Mouse (Mus musculus): ENCODE results near the gene Tmem38b. TPM values are rescaled to one million over a fixed set of nuclear protein-coding genes. Genes with fewer than 3 reads are reported as not detected.

Tmem38b gene
- polyA plus RNA-seq, 1 experiment from 2014 or later: 4.5 TPM

DNA sequence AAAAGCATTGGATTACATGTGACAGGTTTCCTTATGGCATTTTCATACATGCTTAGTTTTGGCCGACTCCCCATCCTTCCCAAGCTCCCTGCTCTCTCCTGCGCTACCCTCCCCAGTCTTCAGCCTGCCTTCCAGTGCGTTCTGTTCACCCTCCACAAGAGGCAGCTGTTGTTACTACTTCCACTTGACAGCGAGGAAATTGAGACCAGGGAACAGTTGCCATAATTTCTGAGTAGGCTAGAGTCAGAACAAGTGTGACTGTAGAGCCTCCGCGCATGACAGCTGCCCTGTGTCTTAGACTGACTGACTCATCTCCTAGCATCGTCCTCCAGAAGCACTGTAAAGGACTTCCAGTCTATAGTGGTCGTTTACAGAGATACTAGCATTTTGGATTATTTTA is 17.7 kb downstream of the Tmem38b start:
- 73% methylated on average over 8 of the region's 8 CpGs for WGBS
- H3K4me3 ChIP-seq (ENCODE audit: low read depth, low read length): no peak overlapping the region
- no peak for ATAC-seq (replicated peaks; ENCODE audit: low FRiP score)
- H3K36me3 ChIP-seq (ENCODE audit: control insufficient read depth, insufficient read depth, low read length): no peaks in the 10 kb centered on the region
- no peaks in the 10 kb centered on the region for H3K27me3 ChIP-seq (replicated peaks; ENCODE audit: control insufficient read depth, insufficient read depth, low read length)
- H3K4me2 ChIP-seq: no peak overlapping the region
- no peaks in the 10 kb centered on the region for H3K4me1 ChIP-seq (replicated peaks; ENCODE audit: control insufficient read depth, insufficient read depth, low read length)
- no peak overlapping the region for H3K9ac ChIP-seq (ENCODE audit: low read depth, low read length)
- no peak overlapping the region for H3K27ac ChIP-seq (ENCODE audit: low read depth, low read length)
- DNase-seq (ENCODE audit: low spot score): no peak
- no peaks in the 10 kb centered on the region for H3K9me3 ChIP-seq (ENCODE audit: control insufficient read depth, low read length)

DNA sequence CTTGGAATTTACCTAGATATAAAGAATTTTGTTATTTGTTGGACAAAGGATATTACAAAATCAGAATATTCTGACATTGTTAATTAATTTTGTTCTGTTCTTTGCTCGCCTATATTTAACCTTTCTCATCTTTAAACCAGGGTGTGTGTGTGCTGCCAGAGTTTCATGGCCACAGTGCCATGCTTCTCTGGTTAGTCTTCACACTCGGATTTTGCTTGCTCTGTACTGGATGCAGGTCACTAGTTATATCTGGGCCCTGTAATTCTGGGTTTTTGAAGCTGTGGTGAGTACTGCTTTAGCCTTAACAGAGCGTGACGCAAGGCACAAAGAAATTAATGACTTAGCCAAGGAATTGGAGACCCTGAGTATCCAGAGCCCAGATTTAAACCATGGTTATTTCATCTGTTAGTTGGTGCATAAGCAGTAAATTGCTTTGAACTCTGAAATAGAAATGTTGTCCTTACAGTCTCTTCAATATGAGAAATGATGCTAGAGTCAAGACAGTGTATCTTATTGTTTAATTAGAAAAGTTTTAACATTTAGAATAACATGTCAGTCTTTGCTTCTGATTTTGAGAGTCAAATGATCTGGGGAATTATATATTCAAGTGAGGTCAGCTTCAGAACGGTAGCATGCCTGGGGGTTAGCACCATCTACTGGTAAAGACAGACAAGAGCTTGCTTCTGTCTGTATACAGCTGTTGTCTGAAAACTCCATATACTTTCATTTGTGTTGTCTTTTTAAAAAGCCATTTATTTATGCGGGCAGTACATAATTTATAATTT is 19.2 kb downstream of the Tmem38b start:
- H3K9ac ChIP-seq (ENCODE audit: low read depth, low read length): no peak overlapping the region
- H3K4me3 ChIP-seq (ENCODE audit: low read depth, low read length): no peak overlapping the region
- no peaks in the 10 kb centered on the region for H3K4me1 ChIP-seq (replicated peaks; ENCODE audit: control insufficient read depth, insufficient read depth, low read length)
- H3K36me3 ChIP-seq (ENCODE audit: control insufficient read depth, insufficient read depth, low read length): no peaks in the 10 kb centered on the region
- DNase-seq (ENCODE audit: low spot score) (no peak), ATAC-seq (replicated peaks; ENCODE audit: low FRiP score) (no peak)
- no peaks in the 10 kb centered on the region for H3K27me3 ChIP-seq (replicated peaks; ENCODE audit: control insufficient read depth, insufficient read depth, low read length)
- H3K9me3 ChIP-seq (ENCODE audit: control insufficient read depth, low read length): no peaks in the 10 kb centered on the region
- 57% methylated on average over 6 of the region's 6 CpGs for whole genome bisulfite sequencing
- H3K4me2 ChIP-seq: no peak overlapping the region
- no peak overlapping the region for H3K27ac ChIP-seq (ENCODE audit: low read depth, low read length)

DNA sequence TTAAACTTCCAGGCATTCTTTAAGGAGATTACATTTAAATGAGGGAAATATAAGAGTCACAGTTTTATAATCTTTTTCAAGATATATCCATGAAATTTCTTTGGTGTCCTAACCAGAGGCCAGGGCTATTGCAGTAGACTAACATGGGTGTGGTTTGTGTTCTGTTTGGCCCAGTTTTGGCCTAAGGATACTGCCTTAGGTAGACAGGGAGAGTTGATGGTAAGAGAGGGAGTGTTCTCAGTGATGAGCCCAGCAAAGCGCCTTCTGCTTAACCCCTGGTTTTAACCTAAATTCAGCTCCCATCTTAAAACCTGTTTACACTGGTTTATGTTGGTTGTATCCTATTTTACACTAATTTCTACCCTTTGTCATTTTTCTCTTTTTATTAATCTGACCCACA is 19.8 kb downstream of the Tmem38b start:
- Histone ChIP-seq H3K9me3 (ENCODE audit: control insufficient read depth, low read length) (no peaks in the 10 kb centered on the region), H3K27me3 (replicated peaks; ENCODE audit: control insufficient read depth, insufficient read depth, low read length) (no peaks in the 10 kb centered on the region), H3K4me2 (no peak overlapping the region), H3K9ac (ENCODE audit: low read depth, low read length) (no peak overlapping the region), H3K4me1 (replicated peaks; ENCODE audit: control insufficient read depth, insufficient read depth, low read length) (no peaks in the 10 kb centered on the region), H3K4me3 (ENCODE audit: low read depth, low read length) (no peak overlapping the region), H3K36me3 (ENCODE audit: control insufficient read depth, insufficient read depth, low read length) (no peaks in the 10 kb centered on the region), H3K27ac (ENCODE audit: low read depth, low read length) (no peak overlapping the region)
- ATAC-seq (replicated peaks; ENCODE audit: low FRiP score) (no peak), DNase-seq (ENCODE audit: low spot score) (no peak)
- WGBS: 94% methylated on average over 1 of the region's 1 CpGs

DNA sequence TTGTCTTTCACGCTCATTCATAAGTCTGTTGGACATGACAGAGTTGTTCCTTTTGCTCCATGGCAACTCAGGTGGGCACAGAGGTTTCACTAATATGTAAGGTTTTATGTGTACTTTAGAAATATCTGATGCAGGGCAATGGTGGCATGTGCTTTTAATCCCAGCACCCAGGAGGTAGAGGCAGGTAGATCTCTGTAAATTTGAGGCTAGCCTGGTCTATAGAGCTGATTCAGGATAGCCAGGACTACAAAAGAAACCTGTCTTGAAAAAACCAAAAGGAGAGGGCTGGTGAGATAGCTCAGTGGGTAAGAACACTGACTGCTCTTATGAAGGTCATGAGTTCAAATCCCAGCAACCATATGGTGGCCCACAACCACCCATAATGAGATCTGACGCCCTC is 20.5 kb downstream of the Tmem38b start:
- Histone ChIP-seq H3K4me3 (ENCODE audit: low read depth, low read length) (no peak overlapping the region), H3K4me2 (no peak overlapping the region), H3K9ac (ENCODE audit: low read depth, low read length) (no peak overlapping the region), H3K9me3 (ENCODE audit: control insufficient read depth, low read length) (no peaks in the 10 kb centered on the region), H3K4me1 (replicated peaks; ENCODE audit: control insufficient read depth, insufficient read depth, low read length) (no peaks in the 10 kb centered on the region), H3K27ac (ENCODE audit: low read depth, low read length) (no peak overlapping the region), H3K27me3 (replicated peaks; ENCODE audit: control insufficient read depth, insufficient read depth, low read length) (no peaks in the 10 kb centered on the region), H3K36me3 (ENCODE audit: control insufficient read depth, insufficient read depth, low read length) (no peaks in the 10 kb centered on the region)
- DNase-seq (ENCODE audit: low spot score) (no peak), ATAC-seq (replicated peaks; ENCODE audit: low FRiP score) (no peak)
- WGBS: 50% methylated on average over 2 of the region's 2 CpGs

DNA sequence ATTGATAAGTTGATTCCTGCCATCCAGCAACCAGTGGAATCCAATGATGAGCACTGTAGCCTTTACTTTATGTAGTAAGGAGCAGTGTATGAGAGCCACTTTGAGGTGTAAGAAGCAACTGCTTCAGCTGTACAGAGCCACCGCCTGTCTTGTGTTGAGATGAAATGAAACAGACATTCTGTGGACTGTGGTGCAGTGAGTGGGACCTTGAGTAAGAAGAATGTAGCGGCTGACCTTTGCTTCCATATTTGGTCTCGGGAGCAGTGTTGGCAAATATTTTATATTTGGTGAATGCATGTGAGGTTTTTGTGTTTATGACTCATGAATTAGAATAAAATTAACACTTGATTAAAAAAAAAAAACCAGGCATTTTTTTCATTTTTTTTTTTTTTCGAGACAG is 21.7 kb downstream of the Tmem38b start:
- H3K4me3 ChIP-seq (ENCODE audit: low read depth, low read length): no peak overlapping the region
- no peak overlapping the region for H3K27ac ChIP-seq (ENCODE audit: low read depth, low read length)
- H3K36me3 ChIP-seq (ENCODE audit: control insufficient read depth, insufficient read depth, low read length): no peaks in the 10 kb centered on the region
- DNase-seq (ENCODE audit: low spot score): no peak
- H3K9me3 ChIP-seq (ENCODE audit: control insufficient read depth, low read length): no peaks in the 10 kb centered on the region
- 84% methylated on average over 4 of the region's 4 CpGs for WGBS
- no peak for ATAC-seq (replicated peaks; ENCODE audit: low FRiP score)
- H3K9ac ChIP-seq (ENCODE audit: low read depth, low read length): no peak overlapping the region
- no peaks in the 10 kb centered on the region for H3K4me1 ChIP-seq (replicated peaks; ENCODE audit: control insufficient read depth, insufficient read depth, low read length)
- no peaks in the 10 kb centered on the region for H3K27me3 ChIP-seq (replicated peaks; ENCODE audit: control insufficient read depth, insufficient read depth, low read length)
- no peak overlapping the region for H3K4me2 ChIP-seq

DNA sequence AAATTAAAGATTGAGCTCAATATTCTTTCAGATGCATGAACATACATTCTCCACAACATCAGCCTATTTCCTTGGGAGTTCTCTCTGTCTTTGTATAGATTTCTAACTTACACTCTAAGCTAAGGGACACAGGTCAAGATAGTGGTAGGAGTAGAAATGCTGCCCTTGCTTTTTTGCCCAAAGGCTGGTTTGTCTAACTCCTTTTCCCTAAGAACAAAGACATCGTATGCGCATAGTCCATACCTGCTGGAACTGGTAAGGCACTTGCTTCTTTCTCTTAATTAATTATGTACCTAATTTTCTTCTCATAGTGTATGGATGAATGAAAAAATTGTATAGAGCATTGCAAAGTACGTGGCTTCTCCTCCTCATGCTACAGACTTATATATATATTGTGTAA is 22.5 kb downstream of the Tmem38b start:
- Histone ChIP-seq H3K4me2 (no peak overlapping the region), H3K36me3 (ENCODE audit: control insufficient read depth, insufficient read depth, low read length) (no peaks in the 10 kb centered on the region), H3K4me3 (ENCODE audit: low read depth, low read length) (no peak overlapping the region), H3K9ac (ENCODE audit: low read depth, low read length) (no peak overlapping the region), H3K27me3 (replicated peaks; ENCODE audit: control insufficient read depth, insufficient read depth, low read length) (no peaks in the 10 kb centered on the region), H3K4me1 (replicated peaks; ENCODE audit: control insufficient read depth, insufficient read depth, low read length) (no peaks in the 10 kb centered on the region), H3K9me3 (ENCODE audit: control insufficient read depth, low read length) (no peaks in the 10 kb centered on the region), H3K27ac (ENCODE audit: low read depth, low read length) (no peak overlapping the region)
- DNase-seq (ENCODE audit: low spot score) (no peak), ATAC-seq (replicated peaks; ENCODE audit: low FRiP score) (no peak)
- 87% methylated on average over 3 of the region's 3 CpGs for WGBS

DNA sequence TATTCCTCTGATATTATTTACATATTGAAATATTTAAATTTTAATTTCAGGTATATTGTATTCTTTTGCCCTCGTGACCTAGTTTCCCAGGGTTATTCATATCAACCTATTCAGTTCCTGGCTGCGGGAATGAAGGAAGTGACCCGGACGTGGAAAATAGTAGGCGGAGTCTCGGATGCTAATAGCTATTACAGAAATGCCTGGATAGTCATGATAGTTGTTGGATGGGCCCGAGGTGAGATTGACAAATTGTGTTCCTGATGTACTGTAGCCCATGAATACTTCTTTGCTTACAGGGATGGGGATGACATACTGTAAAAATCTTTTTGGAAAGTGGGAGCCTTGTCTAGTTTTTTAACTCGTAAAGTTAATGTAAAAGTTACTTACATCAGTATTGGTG is 23.0 kb downstream of the Tmem38b start:
- Histone ChIP-seq H3K4me1 (replicated peaks; ENCODE audit: control insufficient read depth, insufficient read depth, low read length) (no peaks in the 10 kb centered on the region), H3K4me3 (ENCODE audit: low read depth, low read length) (no peak overlapping the region), H3K36me3 (ENCODE audit: control insufficient read depth, insufficient read depth, low read length) (no peaks in the 10 kb centered on the region), H3K9ac (ENCODE audit: low read depth, low read length) (no peak overlapping the region), H3K4me2 (no peak overlapping the region), H3K9me3 (ENCODE audit: control insufficient read depth, low read length) (no peaks in the 10 kb centered on the region), H3K27ac (ENCODE audit: low read depth, low read length) (no peak overlapping the region), H3K27me3 (replicated peaks; ENCODE audit: control insufficient read depth, insufficient read depth, low read length) (no peaks in the 10 kb centered on the region)
- DNase-seq (ENCODE audit: low spot score) (no peak), ATAC-seq (replicated peaks; ENCODE audit: low FRiP score) (no peak)
- WGBS: 87% methylated on average over 8 of the region's 8 CpGs

DNA sequence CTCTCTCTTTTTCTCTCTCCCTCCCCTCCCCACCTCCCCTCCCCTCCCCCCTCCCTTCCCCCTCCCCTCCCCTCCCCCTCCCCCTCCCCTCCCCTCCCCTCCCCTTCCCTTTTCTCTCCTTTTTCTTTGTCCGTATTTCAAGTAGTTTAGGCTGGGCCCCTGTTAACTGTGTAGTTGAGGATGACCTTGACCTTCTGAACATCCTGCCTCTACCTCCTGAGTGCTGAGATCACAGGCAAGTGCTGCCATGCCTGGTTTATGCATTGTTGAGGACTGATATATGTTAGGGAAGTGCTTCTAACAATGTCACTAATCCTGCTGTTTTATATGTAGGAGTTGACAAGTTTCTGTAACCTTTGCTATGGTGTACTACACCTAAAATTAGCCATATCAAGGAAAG is 24.0 kb downstream of the Tmem38b start:
- DNase-seq (ENCODE audit: low spot score) (no peak), ATAC-seq (replicated peaks; ENCODE audit: low FRiP score) (no peak)
- no peak overlapping the region for H3K4me2 ChIP-seq
- no peaks in the 10 kb centered on the region for H3K4me1 ChIP-seq (replicated peaks; ENCODE audit: control insufficient read depth, insufficient read depth, low read length)
- no CpG with 5 or more reads among the region's 1 CpGs for WGBS
- H3K36me3 ChIP-seq (ENCODE audit: control insufficient read depth, insufficient read depth, low read length): no peaks in the 10 kb centered on the region
- no peak overlapping the region for H3K27ac ChIP-seq (ENCODE audit: low read depth, low read length)
- no peaks in the 10 kb centered on the region for H3K9me3 ChIP-seq (ENCODE audit: control insufficient read depth, low read length)
- H3K9ac ChIP-seq (ENCODE audit: low read depth, low read length): no peak overlapping the region
- H3K4me3 ChIP-seq (ENCODE audit: low read depth, low read length): no peak overlapping the region
- H3K27me3 ChIP-seq (replicated peaks; ENCODE audit: control insufficient read depth, insufficient read depth, low read length): no peaks in the 10 kb centered on the region

DNA sequence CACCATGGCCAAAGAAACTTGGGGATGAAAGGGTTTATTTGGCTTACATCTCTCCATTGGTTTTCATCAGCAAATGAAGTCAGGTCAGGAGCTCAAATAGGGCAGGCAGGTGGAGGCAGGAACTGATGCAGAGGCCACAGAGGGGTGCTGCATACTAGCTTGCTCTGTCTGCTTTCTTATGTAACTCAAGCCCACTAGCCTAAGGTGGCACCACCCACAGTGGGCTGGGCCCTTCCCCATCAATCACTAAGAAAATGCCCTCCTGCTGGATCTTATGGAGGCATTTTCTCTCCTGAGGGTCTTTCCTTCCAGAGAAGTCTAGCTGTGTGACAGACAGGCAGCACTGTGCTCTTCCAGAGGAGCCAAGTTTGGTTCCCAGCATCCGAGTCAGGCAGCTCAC is 27.5 kb downstream of the Tmem38b start:
- Histone ChIP-seq H3K4me1 (replicated peaks; ENCODE audit: control insufficient read depth, insufficient read depth, low read length) (no peaks in the 10 kb centered on the region), H3K9me3 (ENCODE audit: control insufficient read depth, low read length) (no peaks in the 10 kb centered on the region), H3K4me3 (ENCODE audit: low read depth, low read length) (no peak overlapping the region), H3K9ac (ENCODE audit: low read depth, low read length) (no peak overlapping the region), H3K27me3 (replicated peaks; ENCODE audit: control insufficient read depth, insufficient read depth, low read length) (no peaks in the 10 kb centered on the region), H3K36me3 (ENCODE audit: control insufficient read depth, insufficient read depth, low read length) (no peaks in the 10 kb centered on the region), H3K4me2 (no peak overlapping the region), H3K27ac (ENCODE audit: low read depth, low read length) (no peak overlapping the region)
- no peak for DNase-seq (ENCODE audit: low spot score)
- no peak for ATAC-seq (replicated peaks; ENCODE audit: low FRiP score)
- 69% methylated on average over 1 of the region's 1 CpGs for WGBS
